Mouse (Mus musculus): Measurements from ENCODE around the gene Olfr329-ps. TPM values are rescaled to one million over a fixed set of nuclear protein-coding genes. Genes with fewer than 3 reads are reported as not detected.

Gene Olfr329-ps
- total RNA-seq, 1 experiment from 2014 or later = not detected

Other genes starting within 250 kb of the Olfr329-ps start
- 16.2 and 23.3 TPM in 2 replicates for gene Zfp692, start 239.4 kb downstream of the Olfr329-ps start, total RNA-seq (2017)
- gene Zfp672, start 216.1 kb downstream of the Olfr329-ps start, total RNA-seq (2017) = 34.0 and 54.5 TPM in 2 replicates
- gene Sh3bp5l, start 215.7 kb downstream of the Olfr329-ps start, total RNA-seq (2017) = 35.5 and 36.7 TPM in 2 replicates
- gene Lypd8, start 167.4 kb downstream of the Olfr329-ps start, total RNA-seq (2017) = not detected in 2 replicates
- gene 1810065E05Rik, start 125.3 kb downstream of the Olfr329-ps start, total RNA-seq (2017) = not detected in 2 replicates
- gene Gm12253, start 113.9 kb downstream of the Olfr329-ps start, total RNA-seq (2017) = not detected in 2 replicates
- not detected in 2 replicates for gene Lypd9, start 93.5 kb downstream of the Olfr329-ps start, total RNA-seq (2017)
- gene Olfr30, start 84.2 kb downstream of the Olfr329-ps start, total RNA-seq (2017) = not detected in 2 replicates
- gene Olfr332, start 53.9 kb downstream of the Olfr329-ps start, total RNA-seq (2017) = not detected in 2 replicates
- not detected in 2 replicates for gene Olfr331, start 43.9 kb downstream of the Olfr329-ps start, total RNA-seq (2017)
- gene Olfr330, start 11.6 kb downstream of the Olfr329-ps start, total RNA-seq (2017) = not detected in 2 replicates
- gene Olfr328, start 9.2 kb upstream of the Olfr329-ps start, total RNA-seq (2017) = not detected in 2 replicates
- not detected in 2 replicates for gene Olfr224, start 24.1 kb upstream of the Olfr329-ps start, total RNA-seq (2017)
- not detected in 2 replicates for gene Olfr325, start 31.3 kb upstream of the Olfr329-ps start, total RNA-seq (2017)
- gene Olfr324, start 48.7 kb upstream of the Olfr329-ps start, total RNA-seq (2017) = not detected in 2 replicates
- gene 2210407C18Rik, start 69.7 kb upstream of the Olfr329-ps start, total RNA-seq (2017) = not detected in 2 replicates
- gene Olfr323, start 84.1 kb upstream of the Olfr329-ps start, total RNA-seq (2017) = not detected in 2 replicates
- 2.8 and 3.9 TPM in 2 replicates for gene Trim58, start 94.0 kb upstream of the Olfr329-ps start, total RNA-seq (2017)
- gene Olfr322, start 112.4 kb upstream of the Olfr329-ps start, total RNA-seq (2017) = not detected in 2 replicates
- not detected in 2 replicates for gene Olfr320, start 134.7 kb upstream of the Olfr329-ps start, total RNA-seq (2017)
- gene Olfr319, start 152.7 kb upstream of the Olfr329-ps start, total RNA-seq (2017) = not detected in 2 replicates
- not detected in 2 replicates for gene Olfr318, start 177.6 kb upstream of the Olfr329-ps start, total RNA-seq (2017)
- not detected in 2 replicates for gene Olfr317, start 192.8 kb upstream of the Olfr329-ps start, total RNA-seq (2017)
- gene Olfr316, start 206.3 kb upstream of the Olfr329-ps start, total RNA-seq (2017) = not detected in 2 replicates
- gene Olfr315, start 226.8 kb upstream of the Olfr329-ps start, total RNA-seq (2017) = not detected in 2 replicates
- not detected in 2 replicates for gene Olfr314, start 236.5 kb upstream of the Olfr329-ps start, total RNA-seq (2017)